Mouse (Mus musculus): Measurements from ENCODE around the gene Dennd2c. TPM values are rescaled to one million over a fixed set of nuclear protein-coding genes. Genes with fewer than 3 reads are reported as not detected.

The Dennd2c gene
- polyA plus RNA-seq, 1 experiment from 2014 or later = 1.3 TPM

DNA sequence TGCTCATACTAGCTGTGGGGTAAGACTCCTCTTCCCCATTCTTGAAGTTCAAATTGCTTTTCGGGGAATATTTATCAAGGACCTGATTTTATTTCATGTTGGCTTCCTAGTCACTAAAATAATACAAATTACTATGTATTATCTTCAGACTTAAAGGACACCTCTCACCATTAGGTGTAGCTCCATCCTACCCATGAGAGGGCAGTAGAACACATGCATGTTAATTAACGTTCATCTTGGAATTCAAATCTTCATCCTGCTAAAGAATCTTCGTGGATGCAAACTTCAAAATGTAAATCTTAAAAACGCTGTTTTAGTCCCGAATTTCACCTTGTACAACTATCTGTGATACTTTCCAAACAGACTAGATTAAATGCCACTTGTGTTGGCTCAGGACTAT lies 1.2 kb upstream of the Dennd2c start:
- peaks cover 8% of the 10 kb centered on the region; the same call in 1 of the 2 replicates for H3K4me1 ChIP-seq (replicated peaks; ENCODE audit: control insufficient read depth, insufficient read depth, low read length)
- H3K4me2 ChIP-seq (replicated peaks) = no peak overlapping the region
- peaks cover 30% of the 10 kb centered on the region for H3K27me3 ChIP-seq (ENCODE audit: control insufficient read depth, insufficient read depth, low read length)
- H3K4me3 ChIP-seq (replicated peaks; ENCODE audit: low read length) = no peak overlapping the region
- H3K27ac ChIP-seq = no peak overlapping the region
- no peak overlapping the region for H3K9ac ChIP-seq
- H3K36me3 ChIP-seq (replicated peaks; ENCODE audit: control insufficient read depth, insufficient read depth) = no peaks in the 10 kb centered on the region
- no peaks in the 10 kb centered on the region for H3K9me3 ChIP-seq (ENCODE audit: control insufficient read depth, low read length)
- WGBS = 75% methylated on average over 5 of the region's 5 CpGs
- ATAC-seq (ENCODE audit: low FRiP score) (no peak), DNase-seq (ENCODE audit: low spot score) (no peak)

DNA sequence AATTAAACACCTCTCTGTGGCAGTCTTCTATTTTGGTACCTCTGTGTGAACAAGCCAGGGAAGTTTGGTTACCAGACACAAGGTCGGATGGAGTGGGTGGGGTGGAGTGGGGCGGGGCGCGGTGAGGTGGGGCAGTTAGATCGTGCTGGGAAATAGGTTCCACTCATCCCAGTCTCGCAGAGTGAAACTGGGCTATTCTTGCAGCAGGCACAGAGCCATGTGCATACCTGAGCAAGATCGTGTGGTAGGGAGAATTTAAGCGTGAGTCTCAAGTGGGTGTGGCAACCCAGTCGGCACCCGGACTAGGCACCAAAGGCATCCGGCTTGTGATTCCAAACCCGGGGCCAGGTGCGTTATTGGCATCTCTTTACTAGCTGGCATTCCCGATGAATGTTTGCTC lies 495 bp upstream of the Dennd2c start:
- DNase-seq (ENCODE audit: low spot score) = no peak
- Histone ChIP-seq H3K36me3 (replicated peaks; ENCODE audit: control insufficient read depth, insufficient read depth) (no peaks in the 10 kb centered on the region), H3K4me2 (replicated peaks) (peak overlapping the region; percentile 96), H3K27ac (no peak overlapping the region), H3K4me1 (replicated peaks; ENCODE audit: control insufficient read depth, insufficient read depth, low read length) (peaks cover 8% of the 10 kb centered on the region; the same call in 1 of the 2 replicates), H3K27me3 (ENCODE audit: control insufficient read depth, insufficient read depth, low read length) (peaks cover 30% of the 10 kb centered on the region), H3K9ac (peak overlapping the region; percentile 63), H3K4me3 (replicated peaks; ENCODE audit: low read length) (peak overlapping the region; percentile 66), H3K9me3 (ENCODE audit: control insufficient read depth, low read length) (no peaks in the 10 kb centered on the region)
- peak; percentile 25 for ATAC-seq (ENCODE audit: low FRiP score)
- WGBS = 3% methylated on average over 14 of the region's 14 CpGs

DNA sequence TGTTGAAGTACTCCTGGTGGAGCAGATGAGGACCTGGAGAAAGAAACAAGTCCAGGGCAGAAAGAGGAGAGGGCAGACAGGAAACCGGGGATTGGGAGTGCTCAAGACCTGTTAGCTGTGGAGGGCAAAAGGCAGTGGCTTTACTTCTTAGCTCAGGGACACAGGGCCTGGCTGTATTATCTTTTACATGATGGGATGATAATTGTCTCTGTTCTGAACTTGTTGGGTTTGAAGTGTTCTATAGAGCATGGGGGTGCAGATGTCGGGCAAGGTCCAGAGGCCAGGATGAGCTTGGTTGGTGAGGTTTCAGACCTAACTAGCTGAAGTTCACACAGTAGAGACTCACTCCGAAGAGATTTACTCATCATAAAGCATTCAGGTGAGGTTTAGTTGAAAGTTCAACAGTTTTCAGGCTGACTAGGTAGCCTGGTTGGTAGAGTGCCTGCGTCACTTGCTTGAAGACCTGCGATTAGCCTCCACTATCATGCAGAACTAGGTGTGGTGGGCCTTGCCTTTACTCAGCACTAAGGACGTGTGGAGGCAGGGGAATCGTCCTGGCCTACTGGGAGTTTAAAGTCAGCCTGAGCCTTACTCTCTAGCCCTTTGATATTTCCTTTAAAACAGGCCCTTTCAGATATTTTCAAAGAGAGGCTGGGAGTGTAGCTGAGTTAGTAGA lies 5.3 kb downstream of the Dennd2c start:
- Histone ChIP-seq H3K4me1 (replicated peaks; ENCODE audit: control insufficient read depth, insufficient read depth, low read length) (no peaks in the 10 kb centered on the region), H3K36me3 (replicated peaks; ENCODE audit: control insufficient read depth, insufficient read depth) (no peaks in the 10 kb centered on the region), H3K27me3 (ENCODE audit: control insufficient read depth, insufficient read depth, low read length) (peaks cover 18% of the 10 kb centered on the region), H3K4me3 (replicated peaks; ENCODE audit: low read length) (no peak overlapping the region), H3K27ac (no peak overlapping the region), H3K9me3 (ENCODE audit: control insufficient read depth, low read length) (no peaks in the 10 kb centered on the region), H3K9ac (no peak overlapping the region), H3K4me2 (replicated peaks) (no peak overlapping the region)
- no peak for DNase-seq (ENCODE audit: low spot score)
- ATAC-seq (ENCODE audit: low FRiP score) = no peak
- WGBS = 89% methylated on average over 7 of the region's 7 CpGs

DNA sequence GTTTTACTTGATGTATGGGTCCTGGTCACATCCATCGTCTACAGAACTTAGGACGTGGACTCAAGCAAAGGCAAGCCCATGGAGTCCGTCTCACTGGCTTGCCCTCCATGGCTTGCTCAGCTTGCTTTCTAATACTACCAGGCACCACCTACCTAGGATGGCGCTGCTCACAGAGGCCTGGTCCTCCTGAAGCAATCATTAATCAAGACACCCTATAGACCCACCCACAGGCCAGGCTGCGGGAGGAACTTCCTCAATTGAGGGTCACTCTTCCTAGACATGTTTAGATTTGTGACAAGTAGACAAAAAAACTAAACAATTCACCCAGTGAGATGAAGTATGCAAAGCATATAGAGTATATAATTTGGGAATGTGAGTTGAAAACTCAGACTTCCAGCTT lies 9.8 kb downstream of the Dennd2c start:
- Histone ChIP-seq H3K4me2 (replicated peaks) (no peak overlapping the region), H3K9me3 (ENCODE audit: control insufficient read depth, low read length) (no peaks in the 10 kb centered on the region), H3K4me1 (replicated peaks; ENCODE audit: control insufficient read depth, insufficient read depth, low read length) (no peaks in the 10 kb centered on the region), H3K9ac (no peak overlapping the region), H3K27ac (no peak overlapping the region), H3K36me3 (replicated peaks; ENCODE audit: control insufficient read depth, insufficient read depth) (no peaks in the 10 kb centered on the region), H3K27me3 (ENCODE audit: control insufficient read depth, insufficient read depth, low read length) (no peaks in the 10 kb centered on the region), H3K4me3 (replicated peaks; ENCODE audit: low read length) (no peak overlapping the region)
- WGBS = 79% methylated on average over 5 of the region's 5 CpGs
- no peak for ATAC-seq (ENCODE audit: low FRiP score)
- DNase-seq (ENCODE audit: low spot score) = no peak

DNA sequence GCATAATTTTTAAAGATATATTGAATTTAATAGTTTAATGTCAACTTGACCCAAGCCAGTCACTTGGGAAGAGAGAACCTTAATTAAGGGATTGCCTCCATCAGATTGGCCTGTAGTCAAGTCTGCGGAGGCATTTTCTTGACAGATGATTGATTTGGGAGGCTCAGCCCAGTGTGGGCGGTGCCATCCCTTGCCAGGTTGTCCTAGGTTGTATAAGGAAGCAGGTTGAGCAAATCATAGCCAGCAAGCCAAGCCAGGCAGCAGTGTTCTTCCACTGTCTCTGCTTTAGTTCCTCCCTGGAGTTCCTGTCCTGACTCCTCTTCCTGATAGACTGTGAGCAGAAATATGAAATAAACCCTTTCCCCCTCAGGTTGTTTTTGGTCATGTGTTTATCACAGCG lies 21.2 kb downstream of the Dennd2c start:
- Histone ChIP-seq H3K27me3 (ENCODE audit: control insufficient read depth, insufficient read depth, low read length) (0 out of 2 replicates have a peak, but pooled peaks cover 5% of the 10 kb centered on the region), H3K36me3 (replicated peaks; ENCODE audit: control insufficient read depth, insufficient read depth) (no peaks in the 10 kb centered on the region), H3K9ac (no peak overlapping the region), H3K4me3 (replicated peaks; ENCODE audit: low read length) (no peak overlapping the region), H3K27ac (no peak overlapping the region), H3K4me1 (replicated peaks; ENCODE audit: control insufficient read depth, insufficient read depth, low read length) (no peaks in the 10 kb centered on the region), H3K9me3 (ENCODE audit: control insufficient read depth, low read length) (no peaks in the 10 kb centered on the region), H3K4me2 (replicated peaks) (no peak overlapping the region)
- DNase-seq (ENCODE audit: low spot score) = no peak
- 87% methylated on average over 3 of the region's 3 CpGs for WGBS
- ATAC-seq (ENCODE audit: low FRiP score) = no peak

DNA sequence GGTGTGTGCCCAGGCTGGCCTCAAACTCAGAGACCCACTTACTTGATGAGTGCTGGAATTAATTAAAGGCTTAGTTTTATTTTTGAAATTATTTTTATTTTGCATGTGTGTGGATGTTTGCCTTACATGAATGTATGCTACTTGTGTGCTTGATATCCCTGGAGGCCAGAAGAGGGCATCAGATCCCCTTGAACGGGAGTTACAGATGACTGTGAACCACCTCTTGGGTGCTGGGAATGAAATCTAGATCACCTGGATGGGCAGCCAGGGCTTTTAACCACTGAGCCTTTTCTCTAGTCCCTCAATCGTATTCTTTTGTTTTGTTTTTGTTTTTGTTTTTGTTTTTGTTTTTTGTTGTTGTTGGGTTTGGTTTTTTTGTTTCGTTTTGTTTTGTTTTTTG lies 23.7 kb downstream of the Dennd2c start:
- 98% methylated on average over 3 of the region's 3 CpGs for WGBS
- no peak for ATAC-seq (ENCODE audit: low FRiP score)

DNA sequence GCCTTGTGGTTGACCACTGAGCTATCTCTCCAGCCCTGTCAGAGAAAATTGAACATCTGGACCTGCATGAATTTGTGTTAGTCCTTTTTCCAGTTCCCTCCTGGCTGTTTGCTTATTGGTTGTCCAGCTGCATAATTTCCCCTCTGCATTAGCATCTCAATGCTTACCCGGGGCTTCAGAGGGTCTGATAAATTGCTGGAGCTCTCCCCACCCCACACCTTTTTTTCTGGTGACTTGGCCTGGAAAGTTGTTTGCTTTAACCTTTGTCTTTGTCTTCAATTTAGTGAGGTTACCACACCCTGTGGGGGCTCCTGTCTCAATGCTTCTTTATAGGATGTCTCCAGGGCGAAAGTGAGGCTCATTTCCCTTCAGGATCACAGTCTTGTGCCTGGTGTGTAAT lies 24.8 kb downstream of the Dennd2c start:
- Histone ChIP-seq H3K4me3 (replicated peaks; ENCODE audit: low read length) (no peak overlapping the region), H3K9ac (no peak overlapping the region), H3K36me3 (replicated peaks; ENCODE audit: control insufficient read depth, insufficient read depth) (no peaks in the 10 kb centered on the region), H3K27ac (no peak overlapping the region), H3K4me2 (replicated peaks) (no peak overlapping the region), H3K4me1 (replicated peaks; ENCODE audit: control insufficient read depth, insufficient read depth, low read length) (no peaks in the 10 kb centered on the region; the same call in 1 of the 2 replicates), H3K27me3 (ENCODE audit: control insufficient read depth, insufficient read depth, low read length) (0 out of 2 replicates have a peak, but pooled peaks cover 7% of the 10 kb centered on the region), H3K9me3 (ENCODE audit: control insufficient read depth, low read length) (no peaks in the 10 kb centered on the region)
- ATAC-seq (ENCODE audit: low FRiP score) (no peak), DNase-seq (ENCODE audit: low spot score) (no peak)
- WGBS = 10% methylated on average over 2 of the region's 2 CpGs

More for the DNA sequence above, 23.7 kb downstream of the Dennd2c start:
- H3K9me3 ChIP-seq (ENCODE audit: control insufficient read depth, low read length) = no peaks in the 10 kb centered on the region
- H3K27ac ChIP-seq = no peak overlapping the region
- DNase-seq (ENCODE audit: low spot score) = no peak
- no peak overlapping the region for H3K4me2 ChIP-seq (replicated peaks)
- H3K27me3 ChIP-seq (ENCODE audit: control insufficient read depth, insufficient read depth, low read length) = 0 out of 2 replicates have a peak, but pooled peaks cover 7% of the 10 kb centered on the region
- no peak overlapping the region for H3K4me3 ChIP-seq (replicated peaks; ENCODE audit: low read length)
- H3K4me1 ChIP-seq (replicated peaks; ENCODE audit: control insufficient read depth, insufficient read depth, low read length) = no peaks in the 10 kb centered on the region; the same call in 1 of the 2 replicates
- no peaks in the 10 kb centered on the region for H3K36me3 ChIP-seq (replicated peaks; ENCODE audit: control insufficient read depth, insufficient read depth)
- no peak overlapping the region for H3K9ac ChIP-seq

DNA sequence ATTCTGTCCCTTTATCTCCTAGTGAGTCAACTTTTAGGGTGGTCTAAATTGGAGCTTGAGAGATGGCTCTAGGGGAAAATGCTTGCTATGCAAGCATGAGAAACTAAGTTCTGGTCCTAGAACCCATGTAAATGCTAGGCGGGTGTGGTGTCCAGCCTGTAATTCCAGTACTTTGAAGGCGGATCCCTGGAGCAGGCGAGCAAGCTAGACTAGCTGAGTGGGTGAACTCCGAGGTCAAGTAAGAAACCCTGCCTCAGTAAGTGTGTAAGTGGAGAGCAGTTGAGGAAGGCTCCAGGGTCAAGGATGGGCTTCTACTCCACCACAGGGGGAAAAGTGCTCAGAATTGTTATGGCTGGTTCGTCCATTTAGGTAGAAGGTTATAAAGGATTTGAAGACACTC lies 25.3 kb downstream of the Dennd2c start:
- no peaks in the 10 kb centered on the region; the same call in 1 of the 2 replicates for H3K4me1 ChIP-seq (replicated peaks; ENCODE audit: control insufficient read depth, insufficient read depth, low read length)
- H3K9ac ChIP-seq = no peak overlapping the region
- H3K9me3 ChIP-seq (ENCODE audit: control insufficient read depth, low read length) = no peaks in the 10 kb centered on the region
- 69% methylated on average over 5 of the region's 5 CpGs for WGBS
- H3K27me3 ChIP-seq (ENCODE audit: control insufficient read depth, insufficient read depth, low read length) = 0 out of 2 replicates have a peak, but pooled peaks cover 7% of the 10 kb centered on the region
- H3K36me3 ChIP-seq (replicated peaks; ENCODE audit: control insufficient read depth, insufficient read depth) = no peaks in the 10 kb centered on the region
- H3K27ac ChIP-seq = no peak overlapping the region
- ATAC-seq (ENCODE audit: low FRiP score) (no peak), DNase-seq (ENCODE audit: low spot score) (no peak)
- no peak overlapping the region for H3K4me2 ChIP-seq (replicated peaks)
- no peak overlapping the region for H3K4me3 ChIP-seq (replicated peaks; ENCODE audit: low read length)

DNA sequence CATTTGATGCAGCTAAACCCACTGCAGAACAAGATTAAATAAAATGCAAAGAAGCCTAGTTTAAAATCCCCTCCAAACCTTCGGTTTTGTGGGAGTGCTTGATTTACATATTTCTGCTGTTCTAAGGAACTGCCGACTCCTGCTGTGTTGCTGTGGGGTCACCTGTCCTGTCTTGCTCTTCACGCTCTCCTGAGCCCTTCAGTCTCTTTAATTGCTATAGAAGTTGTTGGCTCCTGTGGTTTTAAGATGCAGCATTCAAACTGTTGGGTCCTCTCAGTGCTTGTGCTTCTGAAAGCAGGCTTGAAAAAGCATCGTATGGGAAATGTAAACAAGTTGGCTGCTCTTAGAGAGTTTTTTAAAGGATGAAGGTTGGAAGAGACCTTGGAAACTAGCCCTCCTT lies 25.8 kb downstream of the Dennd2c start:
- ATAC-seq (ENCODE audit: low FRiP score) = no peak
- Histone ChIP-seq H3K9me3 (ENCODE audit: control insufficient read depth, low read length) (no peaks in the 10 kb centered on the region), H3K9ac (no peak overlapping the region), H3K4me2 (replicated peaks) (no peak overlapping the region), H3K4me1 (replicated peaks; ENCODE audit: control insufficient read depth, insufficient read depth, low read length) (no peaks in the 10 kb centered on the region; the same call in 1 of the 2 replicates), H3K27me3 (ENCODE audit: control insufficient read depth, insufficient read depth, low read length) (0 out of 2 replicates have a peak, but pooled peaks cover 7% of the 10 kb centered on the region), H3K27ac (no peak overlapping the region), H3K36me3 (replicated peaks; ENCODE audit: control insufficient read depth, insufficient read depth) (no peaks in the 10 kb centered on the region), H3K4me3 (replicated peaks; ENCODE audit: low read length) (no peak overlapping the region)
- DNase-seq (ENCODE audit: low spot score) = no peak
- 41% methylated on average over 4 of the region's 4 CpGs for WGBS

Data from hindbrain, embryonic 14.5 days (tissue).